In the genomic region with DNA sequence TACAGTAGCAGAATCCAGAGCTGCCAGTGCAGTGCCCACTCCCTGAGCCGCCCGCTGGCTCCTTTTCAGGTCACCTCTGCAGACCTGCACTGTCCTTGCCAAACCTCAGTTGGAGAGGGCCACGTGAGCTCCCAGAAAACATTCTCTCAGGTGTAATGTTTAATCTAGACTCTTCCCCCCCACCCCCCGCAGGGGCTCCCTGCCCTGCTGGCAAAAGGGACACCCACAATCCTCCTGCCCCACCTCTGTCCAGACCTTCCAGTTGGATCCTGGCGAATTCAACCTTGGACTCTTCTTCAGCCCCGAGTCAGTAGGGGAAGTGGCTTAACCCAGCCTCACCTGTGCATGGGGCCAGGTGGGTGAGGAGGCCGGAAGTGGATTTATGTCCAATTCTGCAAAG, we compare ENCODE assay signal across 8 mouse cellular contexts. TPM values are rescaled to one million over a fixed set of nuclear protein-coding genes. Genes with fewer than 3 reads are reported as not detected.
DNase-seq lines count a peak whose midpoint lies in the region; ATAC-seq and TF ChIP-seq lines count a peak whose summit lies in the region.

No protein-coding gene starts in this region.

- H3K36me3 ChIP-seq in hindbrain, embryonic 11.5 days (ENCODE audit: control insufficient read depth, insufficient read depth, low read length), result no peaks in the 10 kb centered on the region
- no peaks in the 10 kb centered on the region for H3K36me3 ChIP-seq in lung, embryonic 16.5 days (ENCODE audit: control insufficient read depth, insufficient read depth, low read length)

- 82% methylated on average over 7 of the region's 7 CpGs for WGBS in hindbrain, embryonic 11.5 days
- 63% methylated on average over 7 of the region's 7 CpGs for WGBS in lung, embryonic 16.5 days

- no peak overlapping the region for H3K27ac ChIP-seq in hindbrain, embryonic 11.5 days (ENCODE audit: low read depth, low read length)
- no peak overlapping the region for H3K27ac ChIP-seq in lung, embryonic 16.5 days (ENCODE audit: low read length)

- peak overlapping the region; percentile 7 for H3K4me2 ChIP-seq in hindbrain, embryonic 11.5 days (replicated peaks; ENCODE audit: low read depth, low read length)
- peak overlapping the region; percentile 98 for H3K4me2 ChIP-seq in lung, embryonic 16.5 days (ENCODE audit: low read depth, low read length)

- peak; percentile 45 for ATAC-seq in Patski
- ATAC-seq in hindbrain, embryonic 11.5 days (ENCODE audit: low FRiP score), result no peak
- ATAC-seq in lung, embryonic 16.5 days (ENCODE audit: low read depth), result no peak

- CTCF ChIA-PET in Patski (lab: Charles Lee), result interaction anchor here (0.7 kb wide), 1 partner anchor 19 kb away, joined by 3 read pairs; no protein-coding TSS in a partner anchor

- H3K4me1 ChIP-seq in hindbrain, embryonic 11.5 days (replicated peaks; ENCODE audit: control insufficient read depth, insufficient read depth, low read length), result no peaks in the 10 kb centered on the region
- peaks cover 16% of the 10 kb centered on the region for H3K4me1 ChIP-seq in lung, embryonic 16.5 days (replicated peaks; ENCODE audit: control insufficient read depth, insufficient read depth, low read length)

- no peak overlapping the region for H3K4me3 ChIP-seq in hindbrain, embryonic 11.5 days (ENCODE audit: low read depth, low read length)
- peak overlapping the region; percentile 85 for H3K4me3 ChIP-seq in lung, embryonic 16.5 days (ENCODE audit: low read length)

- no peaks in the 10 kb centered on the region for H3K27me3 ChIP-seq in Patski
- no peaks in the 10 kb centered on the region for H3K27me3 ChIP-seq in hindbrain, embryonic 11.5 days (ENCODE audit: control insufficient read depth, insufficient read depth, low read length)
- no peaks in the 10 kb centered on the region for H3K27me3 ChIP-seq in lung, embryonic 16.5 days (ENCODE audit: control insufficient read depth, insufficient read depth, low read depth, low read length)

- no peak for DNase-seq in Patski (ENCODE audit: low read depth, low spot score)
- no peak for DNase-seq in hindbrain, embryonic 11.5 days (ENCODE audit: low spot score)
- peak; percentile 91 for DNase-seq in kidney, postnatal 14 days
- DNase-seq in embryo, embryonic 9.5 days (ENCODE audit: extremely low spot score), result no peak
- DNase-seq in right cerebral cortex, postnatal 10 days (ENCODE audit: low spot score in 2 of 2), result no peak
- DNase-seq in urinary bladder, postnatal 4 days (ENCODE audit: low spot score in 2 of 2), result no peak
- DNase-seq in right cerebral cortex, adult 18-20 months, result no peak

- no peak overlapping the region for H3K9ac ChIP-seq in hindbrain, embryonic 11.5 days (ENCODE audit: low read depth, low read length)
- no peak overlapping the region for H3K9ac ChIP-seq in lung, embryonic 16.5 days (ENCODE audit: low read length)

- POLR2A ChIA-PET in Patski (lab: Charles Lee), result interaction anchor here (0.6 to 3.2 kb wide), 4 partner anchors 22 to 75 kb away, joined by 3 to 18 read pairs (median 4); no protein-coding TSS in a partner anchor

- in situ Hi-C loops in Patski (cut with MboI; ENCODE audit: low pct_unique_long_range_greater_than_20kb), result no loop called here

- H3K9me3 ChIP-seq in hindbrain, embryonic 11.5 days (ENCODE audit: control insufficient read depth, low read length), result no peaks in the 10 kb centered on the region
- peaks cover 3% of the 10 kb centered on the region; the same call in 1 of the 2 replicates for H3K9me3 ChIP-seq in lung, embryonic 16.5 days (ENCODE audit: control insufficient read depth, low read length)

- TF ChIP-seq CTCF in Patski (IDR thresholded peaks at IDR 0.05), result no peak

RNA-seq across cellular contexts. Expression of a gene that starts 1.2 kb away (rescaled TPM):
- 43.8 TPM for polyA plus RNA-seq in Patski (2021)
- polyA plus RNA-seq in hindbrain, embryonic 11.5 days (2014; fragmentation: Nextera tagmentation; extraction: Ambion mirVana), result 2.8 and 4.3 TPM in 2 replicates
- polyA plus RNA-seq in lung, embryonic 16.5 days (2015; fragmentation: Nextera tagmentation; extraction: Ambion mirVana), result 2.2 and 3.4 TPM in 2 replicates
